Mouse (Mus musculus): ENCODE data around the gene Cpsf6.

- TF ChIP-seq MYOD1 (IDR thresholded peaks at IDR 0.05; ENCODE audit: control insufficient read depth, insufficient read length, low read depth) (no peak), CTCF (IDR thresholded peaks at IDR 0.05; ENCODE audit: control insufficient read depth, insufficient read depth, insufficient read length) (no peak), USF1 (IDR thresholded peaks at IDR 0.05; ENCODE audit: low read depth) (peak; percentile 24), FOSL1 (IDR thresholded peaks at IDR 0.05; ENCODE audit: insufficient read depth, low read length, poor library complexity, severe bottlenecking) (no peak)
Measured at GRCm38 (mm10) chr10:117418668-117419237, 38.9 kb upstream of the Cpsf6 start.

Data from C2C12 (cell line).